Mouse (Mus musculus) ZHBTc4 (cell line): ENCODE results near the gene Nrp1.

Experiments used
- DNase-seq: peaks from one replicate; pipeline ENCODE4 v3.0.0-alpha.2; 2011; ENCODE audit warnings: low read depth, low spot score

The Nrp1 gene

GRCm38 (mm10) chr8:128464056-128464623 lies 105.7 kb downstream of the Nrp1 start:
- DNase-seq: no peak

GRCm38 (mm10) chr8:128465553-128465952 lies 107.1 kb downstream of the Nrp1 start:
- DNase-seq: no peak

- DNase-seq: no peak
These were observed 108.5 kb downstream of the Nrp1 start for GRCm38 (mm10) chr8:128466681-128467430.

- no peak for DNase-seq
These were observed 111.7 kb downstream of the Nrp1 start for GRCm38 (mm10) chr8:128470097-128470496.

- no peak for DNase-seq
These were observed 112.8 kb downstream of the Nrp1 start for GRCm38 (mm10) chr8:128471186-128471585.

GRCm38 (mm10) chr8:128472871-128473270 lies 114.5 kb downstream of the Nrp1 start:
- no peak for DNase-seq

GRCm38 (mm10) chr8:128473456-128474239 lies 115.2 kb downstream of the Nrp1 start:
- DNase-seq: no peak

- DNase-seq: peak; percentile 31
These were observed 116.2 kb downstream of the Nrp1 start for GRCm38 (mm10) chr8:128474614-128475013.

- DNase-seq: no peak
These were observed 117.8 kb downstream of the Nrp1 start for GRCm38 (mm10) chr8:128476206-128476605.

GRCm38 (mm10) chr8:128478017-128478416 lies 119.6 kb downstream of the Nrp1 start:
- no peak for DNase-seq

- DNase-seq: no peak
These were observed 121.1 kb downstream of the Nrp1 start for GRCm38 (mm10) chr8:128479309-128480013.

- DNase-seq: no peak
These were observed 122.7 kb downstream of the Nrp1 start for GRCm38 (mm10) chr8:128480896-128481665.

GRCm38 (mm10) chr8:128483344-128483743 lies 124.9 kb downstream of the Nrp1 start:
- DNase-seq: no peak

GRCm38 (mm10) chr8:128484720-128485124 lies 126.3 kb downstream of the Nrp1 start:
- no peak for DNase-seq

- no peak for DNase-seq
These were observed 127.6 kb downstream of the Nrp1 start for GRCm38 (mm10) chr8:128486043-128486442.

GRCm38 (mm10) chr8:128487966-128488931 lies 129.8 kb downstream of the Nrp1 start:
- no peak for DNase-seq

- DNase-seq: no peak
These were observed 130.9 kb downstream of the Nrp1 start for GRCm38 (mm10) chr8:128489351-128489750.

- DNase-seq: peak; percentile 85
These were observed 133.0 kb downstream of the Nrp1 start for GRCm38 (mm10) chr8:128491126-128492067.

- DNase-seq: no peak
These were observed 135.4 kb downstream of the Nrp1 start for GRCm38 (mm10) chr8:128493801-128494200.
